Mouse (Mus musculus): Measurements from ENCODE around the gene Pltp.
"Not testable (repeated sequence)": the region's sequence is repeated elsewhere in the genome, so short reads cannot be mapped to it uniquely, and the experiment has no call there.

The Pltp gene

GRCm38 (mm10) chr2:164805332-164805718, 52.2 kb downstream of the Pltp start:
- no peak for DNase-seq (ENCODE audit: low spot score in 2 of 2)

GRCm38 (mm10) chr2:164804533-164805331, 52.8 kb downstream of the Pltp start, which contains the start of the genes Acot8 and Zswim3:
TSS of gene Acot8 (minus strand) at chr2:164804882.
TSS of gene Zswim3 (plus strand) at chr2:164805098.
- DNase-seq (ENCODE audit: low spot score in 2 of 2), result peak; percentile 99

- no peak for DNase-seq (ENCODE audit: low spot score in 2 of 2)
Measured at GRCm38 (mm10) chr2:164803921-164804313, 53.6 kb downstream of the Pltp start.

GRCm38 (mm10) chr2:164803201-164803920, 54.1 kb downstream of the Pltp start:
- no peak for DNase-seq (ENCODE audit: low spot score in 2 of 2)

- DNase-seq (ENCODE audit: low spot score in 2 of 2), result no peak
Measured at GRCm38 (mm10) chr2:164800252-164801004, 57.1 kb downstream of the Pltp start.

- not testable (repeated sequence) for DNase-seq (ENCODE audit: low spot score in 2 of 2)
Measured at GRCm38 (mm10) chr2:164798554-164798953, 59.0 kb downstream of the Pltp start.

- no peak for DNase-seq (ENCODE audit: low spot score in 2 of 2)
Measured at GRCm38 (mm10) chr2:164795868-164796267, 61.6 kb downstream of the Pltp start.

- peak; percentile 80 to 87 for DNase-seq (ENCODE audit: low spot score in 2 of 2)
Measured at GRCm38 (mm10) chr2:164794293-164794692, 63.2 kb downstream of the Pltp start.

- no peak for DNase-seq (ENCODE audit: low spot score in 2 of 2)
Measured at GRCm38 (mm10) chr2:164793772-164794171, 63.7 kb downstream of the Pltp start.

GRCm38 (mm10) chr2:164793236-164793635, 64.3 kb downstream of the Pltp start:
- DNase-seq (ENCODE audit: low spot score in 2 of 2), result peak; percentile 51 to 63

GRCm38 (mm10) chr2:164792400-164793190, 64.9 kb downstream of the Pltp start:
- no peak for DNase-seq (ENCODE audit: low spot score in 2 of 2)

GRCm38 (mm10) chr2:164791841-164792261, 65.7 kb downstream of the Pltp start:
- no peak for DNase-seq (ENCODE audit: low spot score in 2 of 2)

- DNase-seq (ENCODE audit: low spot score in 2 of 2), result no peak
Measured at GRCm38 (mm10) chr2:164790451-164790850, 67.1 kb downstream of the Pltp start.
